Mouse (Mus musculus) stomach, postnatal 0 days (tissue): ENCODE results near the gene Chml. TPM values are rescaled to one million over a fixed set of nuclear protein-coding genes. Genes with fewer than 3 reads are reported as not detected.

Source experiments
- ATAC-seq: fragments of 200-750 bp; cut with Nextera tagmentation; 2 replicates; pipeline ENCODE4 v1.8.0; 2017; ENCODE audit not compliant: low FRiP score, low TSS enrichment
- DNase-seq: peaks from one replicate; pipeline ENCODE4 v3.0.0-alpha.2; 2016; ENCODE audit warnings: low spot score
- H3K27ac ChIP-seq: fragments of 300-500 bp; sonication (generic); replicated peaks from 2 replicates; pipeline ENCODE4 v1.5.1; 2014; ENCODE audit warnings: mild to moderate bottlenecking, control low read depth
- H3K27me3 ChIP-seq: fragments of 300-500 bp; sonication (generic); 2 replicates; pipeline ENCODE4 v1.6.1; 2014; ENCODE audit warnings: low read length; ENCODE audit not compliant: control insufficient read depth, insufficient read depth
- H3K36me3 ChIP-seq: fragments of 300-500 bp; sonication (generic); 2 replicates; pipeline ENCODE4 v1.6.1; 2014; ENCODE audit warnings: low read length, mixed read lengths; ENCODE audit not compliant: control insufficient read depth, insufficient read depth
- H3K4me1 ChIP-seq: fragments of 300-500 bp; sonication (generic); replicated peaks from 2 replicates; pipeline ENCODE4 v1.6.1; 2014; ENCODE audit warnings: antibody characterized with exemption; ENCODE audit not compliant: control insufficient read depth, insufficient read depth
- H3K4me2 ChIP-seq: fragments of 300-500 bp; sonication (generic); replicated peaks from 2 replicates; pipeline ENCODE4 v1.6.1; 2014; ENCODE audit warnings: low read depth, mild to moderate bottlenecking, control low read depth, moderate library complexity
- H3K4me3 ChIP-seq: fragments of 300-500 bp; sonication (generic); 2 replicates; pipeline ENCODE4 v1.5.1; 2014; ENCODE audit warnings: low read depth, low read length, control low read depth
- H3K9ac ChIP-seq: fragments of 300-500 bp; sonication (generic); 2 replicates; pipeline ENCODE4 v1.6.1; 2014; ENCODE audit warnings: mild to moderate bottlenecking, low read length, control low read depth, mixed read lengths
- H3K9me3 ChIP-seq: fragments of 300-500 bp; sonication (generic); 2 replicates; pipeline ENCODE4 v1.6.1; 2016; ENCODE audit warnings: low read length; ENCODE audit not compliant: control insufficient read depth
- CTCF ChIP-seq: IDR thresholded peaks from 2 replicates; pipeline ENCODE4 v1.5.1; 2016; ENCODE audit warnings: antibody characterized with exemption, low read depth, mild to moderate bottlenecking, moderate library complexity
- EP300 ChIP-seq: optimal IDR thresholded peaks from 2 replicates; pipeline ENCODE3; 2016; ENCODE audit warnings: antibody characterized with exemption
- WGBS: fragments of 180-500 bp; shearing (Covaris S2); extraction: QIAGEN DNeasy Blood & Tissue Kit; methylation state at CpG from one replicate; pipeline ENCODE4 v1.1.7; 2014; 5-methylcytosine and 5-hydroxymethylcytosine counted together
- polyA plus RNA-seq: library from polyadenylated mRNA; unstranded; fragments of >200 nt; fragmentation: Nextera tagmentation; extraction: Ambion mirVana; gene quantifications from 2 replicates; pipeline ENCODE4 v1.2.1, GENCODE M21; 2015

Chml gene
- polyA plus RNA-seq, 1 experiment from 2014 or later = 1.0 TPM

GRCm38 (mm10) chr1:175691686-175692245 is 935 bp downstream of the Chml start:
- Histone ChIP-seq H3K27me3 (no peaks in the 10 kb centered on the region), H3K36me3 (no peaks in the 10 kb centered on the region), H3K9me3 (no peaks in the 10 kb centered on the region), H3K27ac (peak overlapping the region; percentile 89), H3K4me1 (no peaks in the 10 kb centered on the region; the same call in 1 of the 2 replicates), H3K9ac (peak overlapping the region; percentile 78), H3K4me2 (peak overlapping the region; percentile 94), H3K4me3 (peak overlapping the region; percentile 78)
- no peak for DNase-seq
- 2% methylated on average over 22 of the region's 22 CpGs for WGBS
- no peak for ATAC-seq
- no peak for TF ChIP-seq EP300
- TF ChIP-seq CTCF = no peak

GRCm38 (mm10) chr1:175680995-175681394 is 11.7 kb downstream of the Chml start:
- Histone ChIP-seq H3K9ac (no peak overlapping the region), H3K4me2 (no peak overlapping the region), H3K36me3 (no peaks in the 10 kb centered on the region), H3K4me1 (no peaks in the 10 kb centered on the region), H3K4me3 (no peak overlapping the region), H3K27ac (no peak overlapping the region), H3K9me3 (no peaks in the 10 kb centered on the region), H3K27me3 (no peaks in the 10 kb centered on the region)
- TF ChIP-seq CTCF = no peak
- TF ChIP-seq EP300 = no peak
- no peak for DNase-seq
- 72% methylated on average over 6 of the region's 6 CpGs for WGBS
- ATAC-seq = no peak

- H3K27ac ChIP-seq = no peak overlapping the region
- DNase-seq (no peak), ATAC-seq (peak; percentile 45; the same call in 1 of the 2 replicates)
- TF ChIP-seq CTCF = no peak
- no peak for TF ChIP-seq EP300
- no peaks in the 10 kb centered on the region for H3K36me3 ChIP-seq
- no peak overlapping the region for H3K4me2 ChIP-seq
- H3K4me3 ChIP-seq = no peak overlapping the region
- WGBS = 75% methylated on average over 6 of the region's 6 CpGs
- H3K9me3 ChIP-seq = no peaks in the 10 kb centered on the region
- no peak overlapping the region for H3K9ac ChIP-seq
- H3K4me1 ChIP-seq = no peaks in the 10 kb centered on the region
- H3K27me3 ChIP-seq = no peaks in the 10 kb centered on the region
Measured at GRCm38 (mm10) chr1:175677459-175677858, 15.2 kb downstream of the Chml start.

GRCm38 (mm10) chr1:175675116-175675515 is 17.6 kb downstream of the Chml start:
- H3K4me2 ChIP-seq = no peak overlapping the region
- H3K9ac ChIP-seq = no peak overlapping the region
- WGBS = 77% methylated on average over 6 of the region's 6 CpGs
- no peaks in the 10 kb centered on the region for H3K27me3 ChIP-seq
- no peak overlapping the region for H3K4me3 ChIP-seq
- no peak for ATAC-seq
- DNase-seq = no peak
- H3K4me1 ChIP-seq = no peaks in the 10 kb centered on the region
- H3K36me3 ChIP-seq = no peaks in the 10 kb centered on the region
- H3K27ac ChIP-seq = no peak overlapping the region
- TF ChIP-seq EP300 = no peak
- no peak for TF ChIP-seq CTCF
- H3K9me3 ChIP-seq = no peaks in the 10 kb centered on the region

- Histone ChIP-seq H3K4me1 (no peaks in the 10 kb centered on the region), H3K4me3 (no peak overlapping the region), H3K9me3 (no peaks in the 10 kb centered on the region), H3K9ac (no peak overlapping the region), H3K27me3 (no peaks in the 10 kb centered on the region), H3K4me2 (no peak overlapping the region), H3K36me3 (no peaks in the 10 kb centered on the region), H3K27ac (no peak overlapping the region)
- TF ChIP-seq EP300 = no peak
- TF ChIP-seq CTCF = no peak
- DNase-seq (no peak), ATAC-seq (no peak)
- WGBS = 64% methylated on average over 7 of the region's 7 CpGs
Measured at GRCm38 (mm10) chr1:175673563-175674325, 19.0 kb downstream of the Chml start.

GRCm38 (mm10) chr1:175671626-175672025 is 21.1 kb downstream of the Chml start:
- Histone ChIP-seq H3K4me1 (no peaks in the 10 kb centered on the region), H3K27me3 (no peaks in the 10 kb centered on the region), H3K9ac (no peak overlapping the region), H3K36me3 (no peaks in the 10 kb centered on the region), H3K4me3 (no peak overlapping the region), H3K4me2 (no peak overlapping the region), H3K9me3 (no peaks in the 10 kb centered on the region), H3K27ac (no peak overlapping the region)
- TF ChIP-seq EP300 (no peak), CTCF (peak; percentile 65)
- WGBS = 19% methylated on average over 1 of the region's 1 CpGs
- ATAC-seq (no peak), DNase-seq (no peak)
